Mouse (Mus musculus) embryonic facial prominence, embryonic 13.5 days (tissue): Measurements from ENCODE around the gene Six3. TPM values are rescaled to one million over a fixed set of nuclear protein-coding genes. Genes with fewer than 3 reads are reported as not detected.

ENCODE experiments used
- ATAC-seq: fragments of 200-750 bp; cut with Nextera tagmentation; 2 replicates; pipeline ENCODE4 v1.8.0; 2017; ENCODE audit warnings: low read depth; ENCODE audit not compliant: insufficient number of reproducible peaks, insufficient read depth, low FRiP score, low TSS enrichment
- H3K27ac ChIP-seq: fragments of 300-500 bp; sonication (generic); 2 replicates; pipeline ENCODE4 v1.5.1; 2015; ENCODE audit warnings: moderate library complexity, mild to moderate bottlenecking, inconsistent platforms
- H3K27me3 ChIP-seq: fragments of 300-500 bp; sonication (generic); 2 replicates; pipeline ENCODE4 v1.6.1; 2015; ENCODE audit warnings: mild to moderate bottlenecking, inconsistent platforms
- H3K36me3 ChIP-seq: fragments of 300-500 bp; sonication (generic); 2 replicates; pipeline ENCODE4 v1.6.1; 2015; ENCODE audit warnings: mild to moderate bottlenecking, inconsistent platforms
- H3K4me1 ChIP-seq: fragments of 300-500 bp; sonication (generic); 2 replicates; pipeline ENCODE4 v1.6.1; 2015; ENCODE audit warnings: inconsistent platforms
- H3K4me2 ChIP-seq: fragments of 300-500 bp; sonication (generic); 2 replicates; pipeline ENCODE4 v1.6.1; 2015; ENCODE audit warnings: moderate library complexity, mild to moderate bottlenecking, inconsistent platforms
- H3K4me3 ChIP-seq: fragments of 300-500 bp; sonication (generic); 2 replicates; pipeline ENCODE4 v1.5.1; 2015; ENCODE audit warnings: mild to moderate bottlenecking, inconsistent platforms
- H3K9ac ChIP-seq: fragments of 300-500 bp; sonication (generic); 2 replicates; pipeline ENCODE4 v1.6.1; 2015; ENCODE audit warnings: mild to moderate bottlenecking, inconsistent platforms
- H3K9me3 ChIP-seq: fragments of 300-500 bp; sonication (generic); 2 replicates; pipeline ENCODE4 v1.6.1; 2016; ENCODE audit warnings: inconsistent platforms
- WGBS: fragments of 180-500 bp; shearing (Covaris S2); methylation state at CpG from one replicate; pipeline ENCODE4 v1.1.7; 2015; ENCODE audit warnings: mixed read lengths; 5-methylcytosine and 5-hydroxymethylcytosine counted together
- polyA plus RNA-seq: library from polyadenylated mRNA; unstranded; fragments of >200 nt; fragmentation: Nextera tagmentation; extraction: Ambion mirVana; gene quantifications from 2 replicates; pipeline ENCODE4 v1.2.1, GENCODE M21; 2015

Gene Six3
- polyA plus RNA-seq, 1 experiment from 2014 or later = 4.5 TPM

DNA sequence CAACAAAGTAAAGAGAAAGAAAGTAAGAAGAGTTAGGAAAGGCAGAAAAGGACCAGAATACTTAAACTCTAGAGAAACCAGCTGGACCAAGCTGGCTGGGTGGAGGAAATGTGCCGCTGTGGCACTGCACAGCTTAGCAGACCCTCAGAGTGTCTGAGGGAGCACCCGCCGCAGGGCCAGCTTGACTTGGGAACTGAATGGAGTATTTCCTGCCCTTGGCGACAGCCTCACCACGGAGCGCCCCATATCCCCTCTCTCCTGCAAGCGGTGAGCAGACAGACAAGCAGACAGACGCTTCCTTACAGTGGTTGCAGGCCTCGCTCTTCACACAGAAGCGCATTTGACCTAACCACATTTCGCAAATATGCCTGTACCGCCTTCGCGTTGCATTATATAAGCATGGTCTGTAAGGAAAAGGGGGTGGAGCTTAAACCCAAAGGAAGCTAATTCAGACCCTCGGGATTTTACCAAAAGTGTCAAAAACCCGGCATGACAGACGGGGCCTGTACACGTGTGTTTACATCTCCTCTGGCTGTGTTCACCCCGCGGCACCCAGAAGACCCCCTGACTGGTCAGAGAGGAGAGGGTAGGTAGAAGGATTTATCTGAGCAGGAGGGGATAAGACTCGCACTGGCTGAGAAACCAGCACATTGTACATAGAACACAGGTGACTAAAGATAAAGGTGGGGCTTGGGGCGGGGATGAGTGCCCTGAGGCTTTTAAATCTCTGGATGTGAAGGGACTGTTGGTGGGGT lies 17.1 kb downstream of the Six3 start:
- Histone ChIP-seq H3K9me3 (no peaks in the 10 kb centered on the region), H3K27me3 (peaks cover 85% of the 10 kb centered on the region), H3K4me2 (peak overlapping the region; percentile 17), H3K27ac (no peak overlapping the region), H3K4me1 (peaks cover 6% of the 10 kb centered on the region; the same call in 1 of the 2 replicates), H3K9ac (0 out of 2 replicates have a peak overlapping the region, but pooled peaks have one; percentile 7), H3K4me3 (peak overlapping the region; percentile 2; the same call in 1 of the 2 replicates), H3K36me3 (no peaks in the 10 kb centered on the region)
- ATAC-seq = no peak
- 40% methylated on average over 22 of the region's 22 CpGs for WGBS

DNA sequence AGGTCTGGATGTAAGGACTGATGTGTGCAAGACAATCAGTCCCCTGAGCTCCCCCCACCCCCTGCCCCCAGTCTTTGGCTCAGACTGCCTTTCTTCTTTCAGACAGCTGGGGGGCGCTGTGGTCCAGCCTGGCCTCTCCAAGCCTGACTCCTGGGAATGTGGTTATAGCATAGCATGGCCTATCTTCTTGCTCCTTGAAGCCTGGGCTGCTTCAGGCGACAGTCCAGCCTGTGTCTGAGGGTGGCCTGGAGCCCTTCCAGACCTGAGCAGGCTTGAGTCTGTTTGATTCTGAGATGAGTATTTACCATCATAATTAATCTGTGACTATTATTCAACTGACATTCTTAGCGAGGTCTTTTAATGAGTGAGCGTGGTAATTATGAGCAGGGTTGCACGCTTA lies 17.7 kb downstream of the Six3 start:
- Histone ChIP-seq H3K4me1 (peaks cover 6% of the 10 kb centered on the region; the same call in 1 of the 2 replicates), H3K4me2 (no peak overlapping the region), H3K4me3 (no peak overlapping the region), H3K27ac (no peak overlapping the region), H3K27me3 (peaks cover 79% of the 10 kb centered on the region), H3K36me3 (no peaks in the 10 kb centered on the region), H3K9ac (no peak overlapping the region), H3K9me3 (no peaks in the 10 kb centered on the region)
- WGBS = 65% methylated on average over 4 of the region's 5 CpGs
- no peak for ATAC-seq

DNA sequence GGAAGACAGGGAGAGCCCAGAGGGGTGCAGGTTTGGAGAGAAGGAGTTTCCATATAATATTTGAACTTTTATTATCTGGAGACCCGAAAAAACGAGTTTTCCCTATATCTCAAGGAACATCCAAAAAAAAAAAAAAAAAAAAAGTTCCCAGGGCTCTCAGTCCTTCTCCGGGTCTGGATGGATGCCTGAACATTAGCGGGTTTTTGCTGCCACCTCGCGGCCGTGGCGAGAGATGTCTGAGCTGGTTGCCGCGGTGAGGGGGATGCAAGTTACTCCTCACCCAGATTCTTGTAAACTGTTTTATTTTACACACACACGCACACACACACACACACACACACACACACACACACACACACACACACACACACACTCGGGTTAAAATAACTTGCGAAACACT lies 20.2 kb downstream of the Six3 start:
- Histone ChIP-seq H3K4me1 (peaks cover 6% of the 10 kb centered on the region; the same call in 1 of the 2 replicates), H3K27me3 (peaks cover 67% of the 10 kb centered on the region), H3K4me3 (no peak overlapping the region), H3K27ac (no peak overlapping the region), H3K9ac (no peak overlapping the region), H3K4me2 (peak overlapping the region; percentile 7; the same call in 1 of the 2 replicates), H3K9me3 (no peaks in the 10 kb centered on the region), H3K36me3 (no peaks in the 10 kb centered on the region)
- WGBS = 1% methylated on average over 13 of the region's 13 CpGs
- ATAC-seq = no peak

DNA sequence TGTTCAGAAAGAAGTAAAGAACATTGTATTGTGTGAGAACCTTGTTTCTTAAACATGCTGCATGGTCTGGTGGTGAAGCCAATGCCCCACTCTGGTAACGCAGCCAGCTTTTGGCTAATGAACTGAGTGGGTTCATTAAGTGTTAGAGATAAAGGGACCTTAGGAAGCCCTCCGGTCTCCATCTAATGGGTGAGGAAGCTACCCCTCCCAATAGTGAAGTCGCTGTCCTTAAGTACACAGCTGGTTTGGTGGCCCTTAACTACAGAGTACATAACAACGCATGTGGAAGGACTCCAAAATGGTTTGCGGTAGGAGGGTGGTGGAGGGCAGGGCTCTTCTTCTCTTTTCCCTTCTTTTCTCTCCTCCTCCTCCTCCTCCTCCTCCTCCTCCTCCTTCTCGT lies 24.5 kb downstream of the Six3 start:
- Histone ChIP-seq H3K4me2 (no peak overlapping the region), H3K27me3 (peaks cover 38% of the 10 kb centered on the region), H3K9ac (no peak overlapping the region), H3K9me3 (no peaks in the 10 kb centered on the region), H3K4me3 (no peak overlapping the region), H3K4me1 (no peaks in the 10 kb centered on the region), H3K36me3 (no peaks in the 10 kb centered on the region), H3K27ac (no peak overlapping the region)
- 64% methylated on average over 6 of the region's 6 CpGs for WGBS
- no peak for ATAC-seq

DNA sequence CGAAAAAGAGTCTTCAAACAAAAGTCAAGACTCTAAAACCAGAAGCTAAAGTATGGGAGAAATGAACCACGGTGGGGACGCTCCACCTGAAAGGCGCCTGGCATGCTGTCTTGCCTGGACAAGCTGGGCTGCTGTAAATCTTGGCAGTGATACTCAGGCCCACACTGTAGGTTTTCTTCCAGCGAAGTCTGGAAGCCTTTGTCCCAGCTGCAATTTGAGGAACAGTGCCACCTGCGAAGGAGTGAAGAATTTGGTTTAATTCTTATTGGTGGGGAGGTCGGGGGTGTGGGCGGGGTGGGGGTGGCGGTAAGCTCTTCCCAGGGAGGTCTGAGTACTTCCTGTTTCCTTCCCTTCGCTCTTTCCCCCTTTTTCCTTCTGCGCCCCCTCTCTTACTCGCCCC lies 31.9 kb downstream of the Six3 start:
- Histone ChIP-seq H3K9ac (peak overlapping the region; percentile 65), H3K27ac (peak overlapping the region; percentile 36; the same call in 1 of the 2 replicates), H3K4me2 (peak overlapping the region; percentile 78), H3K36me3 (no peaks in the 10 kb centered on the region), H3K4me1 (peaks cover 18% of the 10 kb centered on the region), H3K4me3 (peak overlapping the region; percentile 41), H3K9me3 (no peaks in the 10 kb centered on the region), H3K27me3 (peaks cover 35% of the 10 kb centered on the region)
- WGBS = 9% methylated on average over 10 of the region's 12 CpGs
- peak; percentile 52; the same call in 1 of the 2 replicates for ATAC-seq

DNA sequence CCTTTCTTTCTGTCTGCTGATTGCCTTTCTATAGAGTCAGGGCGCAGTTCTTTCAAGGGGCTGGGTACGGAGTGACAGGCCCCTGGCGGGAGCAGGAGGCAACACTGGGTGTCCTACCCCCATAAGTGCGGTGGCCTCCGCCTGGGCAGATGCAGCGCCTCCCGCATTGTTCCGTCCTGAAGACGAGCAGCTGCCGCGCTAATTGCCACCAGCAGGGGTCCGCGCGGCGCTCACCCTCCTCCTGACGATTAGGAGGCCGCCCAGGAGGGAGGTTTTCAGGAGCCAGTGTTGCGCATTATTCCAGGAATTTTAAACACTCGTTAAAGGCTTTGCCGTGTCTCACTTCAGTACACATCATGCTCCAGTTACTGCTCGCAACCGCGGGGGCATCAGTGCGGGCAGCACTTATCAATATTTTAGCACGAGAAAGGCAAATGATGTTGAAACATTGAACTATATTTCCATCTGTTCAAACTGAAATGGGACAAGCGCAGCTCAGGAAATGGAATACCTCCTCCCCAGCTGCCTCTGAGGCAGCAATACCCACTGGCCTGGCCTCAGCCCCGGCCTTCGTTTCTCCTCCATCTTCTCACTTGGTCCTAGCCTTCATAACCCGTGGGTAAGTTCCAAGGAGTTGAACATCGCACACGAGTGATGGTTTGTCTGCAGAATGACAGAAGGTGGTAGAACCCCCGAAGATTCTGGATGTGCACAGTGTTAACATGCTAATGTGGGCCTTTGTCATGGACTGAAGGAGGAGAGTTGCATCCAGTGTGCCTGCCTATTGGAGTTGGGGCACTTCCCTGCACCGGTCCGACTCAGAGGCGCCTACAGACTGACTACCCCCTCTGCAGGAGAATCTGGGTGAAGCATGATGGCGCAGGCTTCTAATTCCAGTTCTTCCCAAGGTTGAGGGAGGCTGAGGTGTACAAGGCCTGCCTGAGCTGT lies 32.6 kb downstream of the Six3 start:
- peaks cover 18% of the 10 kb centered on the region for H3K4me1 ChIP-seq
- 3% methylated on average over 36 of the region's 36 CpGs for WGBS
- H3K4me3 ChIP-seq = peak overlapping the region; percentile 41
- peaks cover 35% of the 10 kb centered on the region for H3K27me3 ChIP-seq
- peak overlapping the region; percentile 78 for H3K4me2 ChIP-seq
- no peaks in the 10 kb centered on the region for H3K36me3 ChIP-seq
- H3K9ac ChIP-seq = peak overlapping the region; percentile 65
- ATAC-seq = 0 out of 2 replicates have a peak, but pooled peaks have one; percentile 56
- H3K9me3 ChIP-seq = no peaks in the 10 kb centered on the region
- H3K27ac ChIP-seq = peak overlapping the region; percentile 36; the same call in 1 of the 2 replicates

DNA sequence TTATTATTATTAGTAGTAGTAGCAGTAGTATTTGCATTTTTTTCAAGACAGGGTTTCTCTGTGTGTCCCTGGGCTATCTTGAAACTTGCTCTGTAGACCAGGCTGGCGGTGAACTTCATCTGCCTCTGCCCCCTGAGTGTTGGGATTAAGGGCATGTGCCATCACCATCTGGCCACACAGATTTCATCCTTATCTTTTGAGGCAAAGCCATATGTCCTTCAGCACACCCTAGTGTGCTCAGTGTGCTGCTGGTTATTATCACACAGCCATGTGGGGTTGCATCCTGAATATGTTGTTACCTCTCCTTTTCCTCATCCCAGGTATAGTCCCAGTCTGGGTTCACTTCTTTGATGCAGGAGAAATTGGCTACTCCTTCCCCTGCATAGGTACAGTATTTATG lies 46.6 kb downstream of the Six3 start:
- Histone ChIP-seq H3K9ac (no peak overlapping the region), H3K27me3 (peaks cover 14% of the 10 kb centered on the region), H3K4me2 (no peak overlapping the region), H3K27ac (no peak overlapping the region), H3K4me1 (peaks cover 4% of the 10 kb centered on the region), H3K36me3 (no peaks in the 10 kb centered on the region), H3K9me3 (no peaks in the 10 kb centered on the region), H3K4me3 (no peak overlapping the region)
- no peak for ATAC-seq
- 100% methylated on average over 1 of the region's 1 CpGs for WGBS

DNA sequence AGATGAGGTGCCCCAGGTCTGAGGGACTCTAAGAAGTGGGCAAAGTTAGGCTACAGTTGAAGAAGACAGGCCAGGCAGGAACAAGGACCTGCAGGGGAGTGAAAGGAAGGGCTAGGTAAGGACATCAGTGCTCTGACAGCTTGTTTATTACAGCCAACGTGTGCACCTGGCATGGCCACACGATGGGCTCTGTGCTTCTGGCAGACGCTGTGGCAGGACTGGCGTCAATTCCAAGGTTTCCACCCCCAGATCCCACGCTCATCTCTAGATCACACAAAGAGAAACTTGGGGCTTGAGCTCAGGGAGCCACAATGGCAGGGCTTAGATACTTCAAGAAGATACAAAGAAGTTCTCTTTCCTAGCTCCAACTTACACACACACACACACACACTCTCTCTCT lies 48.1 kb downstream of the Six3 start:
- peaks cover 8% of the 10 kb centered on the region for H3K4me1 ChIP-seq
- H3K27ac ChIP-seq = no peak overlapping the region
- no peak overlapping the region for H3K4me3 ChIP-seq
- H3K27me3 ChIP-seq = peaks cover 16% of the 10 kb centered on the region
- WGBS = 78% methylated on average over 5 of the region's 5 CpGs
- no peaks in the 10 kb centered on the region for H3K9me3 ChIP-seq
- ATAC-seq = no peak
- no peaks in the 10 kb centered on the region for H3K36me3 ChIP-seq
- no peak overlapping the region for H3K9ac ChIP-seq
- H3K4me2 ChIP-seq = no peak overlapping the region

DNA sequence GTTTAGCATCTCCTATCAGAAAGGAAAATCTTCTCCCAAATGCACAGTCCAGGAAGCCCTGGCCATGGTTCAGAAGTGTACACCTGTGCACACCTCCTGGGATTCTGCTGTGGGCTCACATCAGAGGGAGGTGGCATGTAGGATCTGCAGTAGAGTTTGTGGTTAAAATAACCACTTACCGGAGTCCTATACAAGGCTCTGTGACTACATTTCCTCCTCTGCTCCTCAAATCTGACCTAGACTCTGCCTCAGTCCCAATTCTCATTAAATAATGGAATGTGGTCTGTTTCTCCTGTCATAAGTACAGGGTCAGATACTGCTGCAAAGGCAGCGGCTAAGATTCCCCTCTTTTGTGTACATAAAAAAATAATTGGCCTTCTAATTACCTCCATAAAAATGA lies 50.8 kb downstream of the Six3 start:
- Histone ChIP-seq H3K4me3 (peak overlapping the region; percentile 27), H3K9me3 (no peaks in the 10 kb centered on the region), H3K4me2 (peak overlapping the region; percentile 54), H3K4me1 (peaks cover 8% of the 10 kb centered on the region), H3K36me3 (no peaks in the 10 kb centered on the region), H3K9ac (no peak overlapping the region), H3K27ac (no peak overlapping the region), H3K27me3 (peaks cover 18% of the 10 kb centered on the region)
- 37% methylated on average over 2 of the region's 2 CpGs for WGBS
- no peak for ATAC-seq

DNA sequence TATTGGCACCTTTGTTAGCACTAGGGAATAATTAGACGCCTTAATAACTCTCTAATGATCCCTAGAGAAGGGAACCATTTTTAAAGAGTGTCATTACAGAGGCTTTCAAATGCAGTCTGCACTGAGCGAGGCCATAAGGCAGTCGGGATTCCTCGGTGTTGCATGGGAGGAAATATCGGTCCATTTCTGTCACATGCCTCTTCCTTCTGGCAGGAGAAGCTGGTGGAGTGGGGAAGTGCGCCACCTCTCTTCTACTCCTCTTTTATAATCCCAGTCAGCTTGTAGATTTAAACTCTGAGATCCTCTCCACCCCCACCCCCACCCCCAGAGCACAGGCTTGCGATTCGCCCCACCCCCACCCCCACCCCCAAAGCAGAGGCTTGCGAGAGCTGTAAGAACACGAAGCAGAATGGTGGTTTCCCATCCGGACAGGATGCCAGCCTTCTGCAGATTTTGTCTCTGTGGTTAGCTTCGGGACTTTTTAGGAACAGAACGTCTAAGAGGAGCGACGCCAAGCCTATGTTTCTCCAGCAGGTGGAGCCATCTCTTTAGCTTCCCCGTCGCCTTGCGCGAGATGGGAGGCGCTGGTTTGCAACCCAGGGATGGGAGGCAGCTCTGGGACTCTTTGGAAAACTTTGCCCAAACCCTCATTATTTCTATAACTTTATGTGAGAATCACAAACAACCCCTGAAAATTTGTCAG lies 51.4 kb downstream of the Six3 start:
- peak; percentile 81; the same call in 1 of the 2 replicates for ATAC-seq
- WGBS = 2% methylated on average over 20 of the region's 20 CpGs
- Histone ChIP-seq H3K9ac (no peak overlapping the region), H3K4me1 (peaks cover 8% of the 10 kb centered on the region), H3K4me2 (peak overlapping the region; percentile 54), H3K27me3 (peaks cover 18% of the 10 kb centered on the region), H3K27ac (no peak overlapping the region), H3K36me3 (no peaks in the 10 kb centered on the region), H3K4me3 (peak overlapping the region; percentile 27), H3K9me3 (no peaks in the 10 kb centered on the region)
